17 mouse cellular contexts compared by ENCODE assay signal in the genomic region with DNA sequence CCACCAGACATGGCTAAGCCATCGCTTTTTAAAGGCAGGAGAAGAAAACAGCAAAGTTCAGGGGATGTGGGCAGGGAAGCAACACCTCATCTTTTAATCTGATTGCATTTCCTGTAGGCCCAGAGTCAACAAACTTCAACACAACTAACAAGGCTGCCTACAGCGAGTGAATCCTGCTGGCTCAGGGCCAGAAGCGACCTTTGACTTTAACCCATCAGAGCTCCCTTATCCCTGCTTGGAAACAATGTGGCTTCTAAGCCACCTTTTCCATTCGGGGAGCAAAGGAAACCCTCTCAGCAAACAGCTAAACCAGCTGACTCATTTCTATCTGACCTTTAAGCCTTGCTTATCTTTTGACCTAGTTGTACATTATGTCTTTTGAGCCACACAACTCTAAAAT. TPM values are rescaled to one million over a fixed set of nuclear protein-coding genes. Genes with fewer than 3 reads are reported as not detected.
A peak's percentile ranks its signal among the peaks of the same experiment; 100 is the strongest.
DNase-seq lines count a peak whose midpoint lies in the region; TF ChIP-seq lines count a peak whose summit lies in the region.
"Had no signal": no experiment of that assay in that cellular context is flagged by ENCODE, and none has a peak within 500 bp of the region (broad histone marks: within the 10 kb centered on the region; RNA-seq: fewer than 3 reads in every experiment).

No protein-coding gene starts in this region.

- H3K4me3 ChIP-seq in small intestine, adult 2 months (ENCODE audit: low read depth, low read length), result no peak overlapping the region
- H3K4me3 ChIP-seq: embryonic facial prominence, embryonic 12.5 days; forebrain, embryonic 13.5 days; heart, embryonic 15.5 days; limb, embryonic 10.5 days had no signal

- H3K27ac ChIP-seq in small intestine, adult 2 months (ENCODE audit: insufficient read depth, low read depth, low read length), result peak overlapping the region; percentile 88
- H3K27ac ChIP-seq: embryonic facial prominence, embryonic 12.5 days; forebrain, embryonic 13.5 days; heart, embryonic 15.5 days; hindbrain, embryonic 14.5 days; limb, embryonic 10.5 days had no signal

- TF ChIP-seq POLR2A in small intestine, adult 2 months (IDR thresholded peaks at IDR 0.05; ENCODE audit: low read depth, low read length), result no peak

- H3K36me3 ChIP-seq in small intestine, adult 2 months (ENCODE audit: control insufficient read depth, insufficient read depth, low read length), result no peaks in the 10 kb centered on the region
- H3K36me3 ChIP-seq: embryonic facial prominence, embryonic 12.5 days; G1E; heart, embryonic 15.5 days; limb, embryonic 10.5 days had no signal

- no peaks in the 10 kb centered on the region for H3K27me3 ChIP-seq in small intestine, adult 2 months (ENCODE audit: control insufficient read depth, insufficient read depth, low read length)
- H3K27me3 ChIP-seq: embryonic facial prominence, embryonic 12.5 days; forebrain, embryonic 13.5 days; heart, embryonic 15.5 days had no signal

- no peak for TF ChIP-seq CTCF in small intestine, adult 2 months (IDR thresholded peaks at IDR 0.05; ENCODE audit: extremely low read depth, insufficient read length, insufficient replicate concordance, low read depth, low read length)

- peak; percentile 70 to 81 for DNase-seq in adrenal gland, adult (ENCODE audit: inconsistent age in 2 of 2, low spot score in 1 of 2)
- no peak for DNase-seq in adrenal gland, postnatal 4 days (ENCODE audit: low spot score in 2 of 2)
- peak; percentile 49 for DNase-seq in adrenal gland, postnatal 25 days
- DNase-seq in kidney, postnatal 36 days, result peak; percentile 45 to 79
- DNase-seq in thymus, postnatal 10 days (ENCODE audit: low spot score in 2 of 2), result no peak
- no peak for DNase-seq in frontal cortex, postnatal 10 days (ENCODE audit: low spot score in 2 of 2)
- no peak for DNase-seq in right cerebral cortex, postnatal 25 days
- DNase-seq: cerebellum, postnatal 25 days; gastrocnemius, postnatal 36 days; lung, postnatal 10 days had no signal

- peaks cover 17% of the 10 kb centered on the region for H3K4me1 ChIP-seq in small intestine, adult 2 months (ENCODE audit: control insufficient read depth, insufficient read depth, insufficient read length, low read length)
- H3K4me1 ChIP-seq: heart, embryonic 15.5 days had no signal

- WGBS in small intestine, adult 2 months, result 11% methylated on average over 4 of the region's 4 CpGs

RNA-seq across cellular contexts. Expression of a gene that starts 9.0 kb away (rescaled TPM):
- 10 to 100 TPM; 29.5 to 30.9 TPM for total RNA-seq in adrenal gland, postnatal 4 days (2021)
- total RNA-seq in adrenal gland, postnatal 25 days (2021), result 23.6 and 24.6 TPM in 2 replicates
- polyA plus RNA-seq in small intestine, adult 2 months (2012; rRNA removed), result 23.0 and 59.8 TPM in 2 replicates

Comparison
In these comparisons a context has a peak if more than half of its experiments do, and no peak if none do; other contexts are left out.
1. DNase-seq: peak in adrenal gland, adult (2 of 2), adrenal gland, postnatal 25 days (single experiment) and kidney, postnatal 36 days (2 of 2); none in adrenal gland, postnatal 4 days (0 of 2), thymus, postnatal 10 days (0 of 2), frontal cortex, postnatal 10 days (0 of 2) and right cerebral cortex, postnatal 25 days (single experiment).